Mouse (Mus musculus) liver, adult 2 months (tissue): Measurements from ENCODE around the gene Dnaja3.

ENCODE experiments used
- CTCF ChIP-seq: fragments of 200-500 bp; IDR thresholded peaks from 2 replicates; pipeline ENCODE4 v1.5.1; 2011; ENCODE audit warnings: low read depth, low read length, control low read depth
- POLR2A ChIP-seq: fragments of 200-500 bp; IDR thresholded peaks from 2 replicates; pipeline ENCODE4 v1.6.1; 2011; ENCODE audit warnings: low read length, control low read depth; ENCODE audit not compliant: insufficient read depth; ENCODE audit errors: extremely low read depth

DNA sequence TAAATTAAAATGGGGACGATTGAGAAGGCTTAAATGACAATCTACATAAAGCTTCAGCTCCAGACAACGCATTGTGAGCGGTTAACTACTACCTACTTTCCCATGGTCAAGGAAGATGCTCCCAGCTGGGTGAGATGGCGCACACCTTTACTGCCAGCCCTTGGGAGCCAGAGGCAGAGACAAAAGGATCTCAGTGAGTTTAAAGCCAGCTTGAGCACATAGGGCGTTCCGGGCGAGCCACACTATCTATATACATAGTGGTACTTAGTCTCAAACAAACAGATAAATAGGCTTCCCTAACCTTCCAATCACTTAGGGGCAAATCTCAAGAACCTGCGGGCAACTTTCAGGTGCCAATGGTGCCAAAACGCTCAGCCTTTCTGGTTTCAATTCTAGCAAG lies 15.7 kb upstream of the Dnaja3 start:
- TF ChIP-seq CTCF (no peak), POLR2A (no peak)
